Mouse (Mus musculus): ENCODE measurements at regions not wholly inside any gene's neighbourhood (a gene's known extent, or its start where the extent isn't known, plus 50 kb on each side); places are given as distances from the start of the nearest gene placed in this dataset.
A peak's percentile ranks its signal among the peaks of the same experiment; 100 is the strongest.

- no peak for DNase-seq (ENCODE audit: low spot score in 2 of 2)
These were observed 603.3 kb downstream of the Ptprc start for GRCm38 (mm10) chr1:137571905-137572865.

- no peak for DNase-seq (ENCODE audit: low spot score in 2 of 2)
These were observed 604.2 kb downstream of the Ptprc start for GRCm38 (mm10) chr1:137571190-137571904.

GRCm38 (mm10) chr1:137567526-137567925 is 607.3 kb upstream of the Nr5a2 start:
- no peak for DNase-seq (ENCODE audit: low spot score in 2 of 2)

- DNase-seq (ENCODE audit: low spot score in 2 of 2), result no peak
These were observed 605.4 kb upstream of the Nr5a2 start for GRCm38 (mm10) chr1:137565573-137566048.

- DNase-seq (ENCODE audit: low spot score in 2 of 2), result no peak
These were observed 601.4 kb upstream of the Nr5a2 start for GRCm38 (mm10) chr1:137561686-137562085.

- no peak for DNase-seq (ENCODE audit: low spot score in 2 of 2)
These were observed 600.4 kb upstream of the Nr5a2 start for GRCm38 (mm10) chr1:137560389-137561268.

GRCm38 (mm10) chr1:137549659-137550058 is 589.4 kb upstream of the Nr5a2 start:
- DNase-seq (ENCODE audit: low spot score in 2 of 2), result no peak

GRCm38 (mm10) chr1:137545666-137546065 is 585.4 kb upstream of the Nr5a2 start:
- DNase-seq (ENCODE audit: low spot score in 2 of 2), result peak in 1 of 2 experiments; percentile 50

GRCm38 (mm10) chr1:137543828-137544227 is 583.6 kb upstream of the Nr5a2 start:
- no peak for DNase-seq (ENCODE audit: low spot score in 2 of 2)

- DNase-seq (ENCODE audit: low spot score in 2 of 2), result no peak
These were observed 581.2 kb upstream of the Nr5a2 start for GRCm38 (mm10) chr1:137541453-137541852.

- DNase-seq (ENCODE audit: low spot score in 2 of 2), result no peak
These were observed 579.3 kb upstream of the Nr5a2 start for GRCm38 (mm10) chr1:137539424-137540116.

GRCm38 (mm10) chr1:137514750-137515149 is 554.5 kb upstream of the Nr5a2 start:
- DNase-seq (ENCODE audit: low spot score in 2 of 2), result no peak

GRCm38 (mm10) chr1:137503704-137504422 is 543.6 kb upstream of the Nr5a2 start:
- DNase-seq (ENCODE audit: low spot score in 2 of 2), result no peak

- DNase-seq (ENCODE audit: low spot score in 2 of 2), result no peak
These were observed 528.0 kb upstream of the Nr5a2 start for GRCm38 (mm10) chr1:137488226-137488625.

GRCm38 (mm10) chr1:137478459-137478858 is 518.2 kb upstream of the Nr5a2 start:
- DNase-seq (ENCODE audit: low spot score in 2 of 2), result no peak

GRCm38 (mm10) chr1:137477239-137477638 is 517.0 kb upstream of the Nr5a2 start:
- DNase-seq (ENCODE audit: low spot score in 2 of 2), result no peak

- no peak for DNase-seq (ENCODE audit: low spot score in 2 of 2)
These were observed 514.6 kb upstream of the Nr5a2 start for GRCm38 (mm10) chr1:137474858-137475257.

GRCm38 (mm10) chr1:137473800-137474685 is 513.8 kb upstream of the Nr5a2 start:
- DNase-seq (ENCODE audit: low spot score in 2 of 2), result peak in 1 of 2 experiments; percentile 14

GRCm38 (mm10) chr1:137464971-137465370 is 504.7 kb upstream of the Nr5a2 start:
- no peak for DNase-seq (ENCODE audit: low spot score in 2 of 2)
